Mouse (Mus musculus) heart, embryonic 11.5 days (tissue): Measurements from ENCODE around the gene Depdc5. TPM values are rescaled to one million over a fixed set of nuclear protein-coding genes. Genes with fewer than 3 reads are reported as not detected.
"Not testable (repeated sequence)": the region's sequence is repeated elsewhere in the genome, so short reads cannot be mapped to it uniquely, and the experiment has no call there.

Experiments used
- ATAC-seq: fragments of 200-750 bp; cut with Nextera tagmentation; replicated peaks from 2 replicates; pipeline ENCODE4 v1.8.0; 2017; ENCODE audit warnings: moderate library complexity; ENCODE audit not compliant: insufficient number of reproducible peaks, low FRiP score, low TSS enrichment
- H3K27ac ChIP-seq: fragments of 300-500 bp; sonication (generic); 2 replicates; pipeline ENCODE4 v1.5.1; 2014; ENCODE audit warnings: mild to moderate bottlenecking, low read depth, low read length
- H3K27me3 ChIP-seq: fragments of 300-500 bp; sonication (generic); 2 replicates; pipeline ENCODE4 v1.6.1; 2014; ENCODE audit warnings: mild to moderate bottlenecking, low read length, mixed read lengths; ENCODE audit not compliant: control insufficient read depth, insufficient read depth
- H3K36me3 ChIP-seq: fragments of 300-500 bp; sonication (generic); 2 replicates; pipeline ENCODE4 v1.6.1; 2014; ENCODE audit warnings: mild to moderate bottlenecking, low read length, moderate library complexity, mixed read lengths; ENCODE audit not compliant: control insufficient read depth, insufficient read depth
- H3K4me1 ChIP-seq: fragments of 300-500 bp; sonication (generic); 2 replicates; pipeline ENCODE4 v1.6.1; 2014; ENCODE audit warnings: low read length; ENCODE audit not compliant: control insufficient read depth, insufficient read depth
- H3K4me2 ChIP-seq: fragments of 300-500 bp; sonication (generic); 2 replicates; pipeline ENCODE4 v1.6.1; 2014; ENCODE audit warnings: mild to moderate bottlenecking, moderate library complexity
- H3K4me3 ChIP-seq: fragments of 300-500 bp; sonication (generic); 2 replicates; pipeline ENCODE4 v1.5.1; 2014; ENCODE audit warnings: low read depth, low read length
- H3K9ac ChIP-seq: fragments of 300-500 bp; sonication (generic); 2 replicates; pipeline ENCODE4 v1.6.1; 2014; ENCODE audit warnings: mild to moderate bottlenecking, low read depth, low read length, moderate library complexity
- H3K9me3 ChIP-seq: fragments of 300-500 bp; sonication (generic); replicated peaks from 2 replicates; pipeline ENCODE4 v1.6.1; 2016; ENCODE audit warnings: low read length; ENCODE audit not compliant: control insufficient read depth
- WGBS: fragments of 180-500 bp; shearing (Covaris S2); extraction: QIAGEN DNeasy Blood & Tissue Kit; methylation state at CpG from one replicate; pipeline ENCODE4 v1.1.7; 2014; ENCODE audit not compliant: insufficient replicate concordance; 5-methylcytosine and 5-hydroxymethylcytosine counted together
- polyA plus RNA-seq: library from polyadenylated mRNA; unstranded; fragments of >200 nt; fragmentation: Nextera tagmentation; extraction: Ambion mirVana; gene quantifications from 2 replicates; pipeline ENCODE4 v1.2.1, GENCODE M21; 2014

The Depdc5 gene
- polyA plus RNA-seq, 1 experiment from 2014 or later: 18.2 TPM

- WGBS: 82% methylated on average over 6 of the region's 6 CpGs
- no peaks in the 10 kb centered on the region for H3K9me3 ChIP-seq
- peak overlapping the region; percentile 81 for H3K4me2 ChIP-seq
- no peaks in the 10 kb centered on the region for H3K27me3 ChIP-seq
- peak overlapping the region; percentile 83; the same call in 1 of the 2 replicates for H3K4me3 ChIP-seq
- peaks cover 2% of the 10 kb centered on the region; the same call in 1 of the 2 replicates for H3K36me3 ChIP-seq
- H3K27ac ChIP-seq: no peak overlapping the region
- H3K9ac ChIP-seq: no peak overlapping the region; the same call in 1 of the 2 replicates
- peaks cover 6% of the 10 kb centered on the region; the same call in 1 of the 2 replicates for H3K4me1 ChIP-seq
- ATAC-seq: no peak
Observed at GRCm38 (mm10) chr5:32862469-32863132, 900 bp upstream of the Depdc5 start.

GRCm38 (mm10) chr5:32869389-32870024 lies 6.0 kb downstream of the Depdc5 start:
- Histone ChIP-seq H3K4me3 (no peak overlapping the region), H3K36me3 (peaks cover 5% of the 10 kb centered on the region), H3K27ac (no peak overlapping the region), H3K9ac (no peak overlapping the region), H3K4me2 (no peak overlapping the region), H3K27me3 (no peaks in the 10 kb centered on the region), H3K9me3 (no peaks in the 10 kb centered on the region), H3K4me1 (peaks cover 2% of the 10 kb centered on the region; the same call in 1 of the 2 replicates)
- ATAC-seq: no peak
- 94% methylated on average over 5 of the region's 5 CpGs for WGBS

- Histone ChIP-seq H3K4me3 (no peak overlapping the region), H3K4me1 (no peaks in the 10 kb centered on the region), H3K36me3 (peaks cover 11% of the 10 kb centered on the region), H3K27me3 (no peaks in the 10 kb centered on the region), H3K27ac (no peak overlapping the region), H3K4me2 (no peak overlapping the region), H3K9ac (no peak overlapping the region), H3K9me3 (no peaks in the 10 kb centered on the region)
- ATAC-seq: no peak
- 88% methylated on average over 5 of the region's 5 CpGs for WGBS
Observed at GRCm38 (mm10) chr5:32872346-32872745, 8.8 kb downstream of the Depdc5 start.

- Histone ChIP-seq H3K36me3 (peaks cover 22% of the 10 kb centered on the region), H3K4me3 (no peak overlapping the region), H3K9ac (no peak overlapping the region), H3K9me3 (no peaks in the 10 kb centered on the region), H3K4me2 (no peak overlapping the region), H3K27me3 (no peaks in the 10 kb centered on the region), H3K4me1 (no peaks in the 10 kb centered on the region), H3K27ac (no peak overlapping the region)
- ATAC-seq: no peak
- WGBS: 67% methylated on average over 3 of the region's 3 CpGs
Observed at GRCm38 (mm10) chr5:32886739-32887138, 23.2 kb downstream of the Depdc5 start.

DNA sequence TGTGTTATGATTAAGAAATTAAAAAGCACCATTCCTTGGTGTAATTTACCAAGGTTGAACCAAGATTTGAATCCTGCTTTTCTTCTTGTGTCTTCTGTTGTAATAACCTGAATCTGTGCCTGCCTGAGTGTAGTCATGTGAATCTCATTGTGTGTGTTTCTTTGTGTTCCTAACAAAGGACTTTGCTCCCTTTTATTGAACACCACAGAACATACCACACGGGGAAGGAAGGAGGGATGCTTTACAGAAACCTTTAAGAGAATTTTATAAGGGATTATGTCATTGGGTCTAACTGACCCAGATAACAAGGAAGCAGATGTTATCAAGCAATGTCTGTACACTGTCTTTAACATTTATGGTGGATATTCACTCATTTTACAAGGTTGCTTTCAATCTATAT lies 44.0 kb downstream of the Depdc5 start:
- Histone ChIP-seq H3K4me2 (no peak overlapping the region), H3K4me3 (no peak overlapping the region), H3K27ac (no peak overlapping the region), H3K9me3 (no peaks in the 10 kb centered on the region), H3K9ac (no peak overlapping the region), H3K27me3 (no peaks in the 10 kb centered on the region), H3K4me1 (no peaks in the 10 kb centered on the region), H3K36me3 (peaks cover 8% of the 10 kb centered on the region)
- 91% methylated on average over 1 of the region's 1 CpGs for WGBS
- ATAC-seq: no peak

DNA sequence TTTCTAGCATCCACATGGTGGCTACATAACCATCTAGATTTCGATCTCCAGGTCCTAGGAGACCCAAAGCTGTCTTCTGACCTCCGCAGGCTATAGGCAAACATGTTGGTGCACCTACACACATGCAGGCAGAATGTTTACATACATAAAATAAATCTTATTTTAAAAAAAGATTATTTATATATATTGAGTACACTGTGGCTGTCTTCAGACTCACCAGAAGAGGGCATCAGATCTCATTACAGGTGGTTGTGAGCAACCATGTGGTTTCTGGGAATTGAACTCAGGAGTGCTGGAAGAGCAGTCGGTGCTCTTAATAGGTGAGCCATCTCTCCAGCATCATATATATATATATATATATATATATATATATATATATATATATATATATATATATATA lies 50.6 kb downstream of the Depdc5 start:
- Histone ChIP-seq H3K27ac (no peak overlapping the region), H3K4me1 (no peaks in the 10 kb centered on the region), H3K4me3 (no peak overlapping the region), H3K36me3 (peaks cover 4% of the 10 kb centered on the region), H3K9me3 (no peaks in the 10 kb centered on the region), H3K4me2 (no peak overlapping the region), H3K27me3 (no peaks in the 10 kb centered on the region), H3K9ac (no peak overlapping the region)
- no peak for ATAC-seq
- WGBS: 83% methylated on average over 3 of the region's 3 CpGs

GRCm38 (mm10) chr5:32919281-32919680 lies 55.8 kb downstream of the Depdc5 start:
- H3K9ac ChIP-seq, H3K4me1 ChIP-seq, H3K27ac ChIP-seq, H3K4me3 ChIP-seq, H3K4me2 ChIP-seq, H3K27me3 ChIP-seq, ATAC-seq, H3K9me3 ChIP-seq: not testable (repeated sequence)
- H3K36me3 ChIP-seq: peaks cover 12% of the 10 kb centered on the region
- 89% methylated on average over 2 of the region's 2 CpGs for WGBS

- Histone ChIP-seq H3K4me1 (no peaks in the 10 kb centered on the region), H3K4me3 (no peak overlapping the region), H3K9ac (no peak overlapping the region), H3K27ac (no peak overlapping the region), H3K9me3 (no peaks in the 10 kb centered on the region), H3K36me3 (peaks cover 28% of the 10 kb centered on the region), H3K27me3 (no peaks in the 10 kb centered on the region), H3K4me2 (no peak overlapping the region)
- WGBS: 91% methylated on average over 4 of the region's 4 CpGs
- ATAC-seq: no peak
Observed at GRCm38 (mm10) chr5:32922906-32923305, 59.4 kb downstream of the Depdc5 start.

- no peak for ATAC-seq
- Histone ChIP-seq H3K4me1 (no peaks in the 10 kb centered on the region), H3K27ac (no peak overlapping the region), H3K9me3 (no peaks in the 10 kb centered on the region), H3K27me3 (no peaks in the 10 kb centered on the region), H3K36me3 (peaks cover 31% of the 10 kb centered on the region), H3K9ac (no peak overlapping the region), H3K4me3 (no peak overlapping the region), H3K4me2 (no peak overlapping the region)
- WGBS: 64% methylated on average over 2 of the region's 2 CpGs
Observed at GRCm38 (mm10) chr5:32930761-32931160, 67.3 kb downstream of the Depdc5 start.
